Mouse (Mus musculus): ENCODE measurements around the gene Panx1. TPM values are rescaled to one million over a fixed set of nuclear protein-coding genes. Genes with fewer than 3 reads are reported as not detected.

The Panx1 gene
- polyA plus RNA-seq, 1 experiment from 2014 or later = 24.5 TPM

- Histone ChIP-seq H3K4me3 (ENCODE audit: low read depth, low read length) (no peak overlapping the region), H3K4me1 (replicated peaks; ENCODE audit: control insufficient read depth, insufficient read depth, low read length) (no peaks in the 10 kb centered on the region), H3K9me3 (ENCODE audit: control insufficient read depth) (no peaks in the 10 kb centered on the region), H3K27me3 (replicated peaks; ENCODE audit: control insufficient read depth, insufficient read depth, low read length) (no peaks in the 10 kb centered on the region), H3K9ac (ENCODE audit: low read depth, low read length) (no peak overlapping the region), H3K4me2 (replicated peaks; ENCODE audit: low read depth) (no peak overlapping the region), H3K27ac (ENCODE audit: low read depth, low read length) (no peak overlapping the region), H3K36me3 (ENCODE audit: control insufficient read depth, insufficient read depth) (no peaks in the 10 kb centered on the region)
- no peak for ATAC-seq
- 64% methylated on average over 8 of the region's 8 CpGs for WGBS
- TF ChIP-seq CTCF (IDR thresholded peaks at IDR 0.05; ENCODE audit: low read depth) = no peak
Measured at GRCm38 (mm10) chr9:15030771-15031170, 14.5 kb downstream of the Panx1 start.

- 46% methylated on average over 5 of the region's 5 CpGs for WGBS
- peak; percentile 38; the same call in 1 of the 2 replicates for ATAC-seq
- peak; percentile 88 for TF ChIP-seq CTCF (IDR thresholded peaks at IDR 0.05; ENCODE audit: low read depth)
Measured at GRCm38 (mm10) chr9:15029025-15029727, 16.1 kb downstream of the Panx1 start.

GRCm38 (mm10) chr9:15027725-15028124, 17.6 kb downstream of the Panx1 start:
- 71% methylated on average over 3 of the region's 3 CpGs for WGBS
- no peak overlapping the region for H3K4me3 ChIP-seq (ENCODE audit: low read depth, low read length)
- TF ChIP-seq CTCF (IDR thresholded peaks at IDR 0.05; ENCODE audit: low read depth) = peak; percentile 48
- no peak overlapping the region for H3K27ac ChIP-seq (ENCODE audit: low read depth, low read length)
- no peaks in the 10 kb centered on the region for H3K27me3 ChIP-seq (replicated peaks; ENCODE audit: control insufficient read depth, insufficient read depth, low read length)
- H3K9me3 ChIP-seq (ENCODE audit: control insufficient read depth) = no peaks in the 10 kb centered on the region
- ATAC-seq = no peak
- H3K4me2 ChIP-seq (replicated peaks; ENCODE audit: low read depth) = no peak overlapping the region
- no peak overlapping the region for H3K9ac ChIP-seq (ENCODE audit: low read depth, low read length)
- H3K4me1 ChIP-seq (replicated peaks; ENCODE audit: control insufficient read depth, insufficient read depth, low read length) = no peaks in the 10 kb centered on the region
- H3K36me3 ChIP-seq (ENCODE audit: control insufficient read depth, insufficient read depth) = no peaks in the 10 kb centered on the region

More at GRCm38 (mm10) chr9:15029025-15029727, 16.1 kb downstream of the Panx1 start:
- H3K36me3 ChIP-seq (ENCODE audit: control insufficient read depth, insufficient read depth) = no peaks in the 10 kb centered on the region
- no peak overlapping the region for H3K27ac ChIP-seq (ENCODE audit: low read depth, low read length)
- no peaks in the 10 kb centered on the region for H3K4me1 ChIP-seq (replicated peaks; ENCODE audit: control insufficient read depth, insufficient read depth, low read length)
- no peaks in the 10 kb centered on the region for H3K9me3 ChIP-seq (ENCODE audit: control insufficient read depth)
- H3K27me3 ChIP-seq (replicated peaks; ENCODE audit: control insufficient read depth, insufficient read depth, low read length) = no peaks in the 10 kb centered on the region
- H3K4me3 ChIP-seq (ENCODE audit: low read depth, low read length) = no peak overlapping the region
- no peak overlapping the region for H3K4me2 ChIP-seq (replicated peaks; ENCODE audit: low read depth)
- H3K9ac ChIP-seq (ENCODE audit: low read depth, low read length) = no peak overlapping the region

DNA sequence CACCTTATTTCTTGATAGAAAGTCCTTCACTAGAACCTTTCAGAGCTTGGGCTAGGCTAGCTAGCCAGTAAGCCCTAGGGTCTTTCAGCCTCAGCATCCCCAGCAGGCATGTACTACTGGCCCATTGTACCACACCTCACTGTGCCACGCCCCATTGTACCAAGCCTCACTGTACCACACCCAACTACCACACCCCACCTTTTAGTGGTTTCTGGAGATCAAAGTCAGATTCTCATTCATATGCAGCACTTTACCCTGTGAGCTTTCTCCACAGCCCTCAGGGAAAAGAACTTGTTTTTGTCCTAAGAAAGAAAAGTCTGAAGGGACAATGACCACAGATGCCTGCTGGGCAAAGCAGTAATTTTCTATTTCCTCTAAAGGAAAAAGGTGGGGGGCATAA, 22.2 kb downstream of the Panx1 start:
- ATAC-seq = 0 out of 2 replicates have a peak, but pooled peaks have one; percentile 28
- Histone ChIP-seq H3K4me1 (replicated peaks; ENCODE audit: control insufficient read depth, insufficient read depth, low read length) (no peaks in the 10 kb centered on the region), H3K9me3 (ENCODE audit: control insufficient read depth) (no peaks in the 10 kb centered on the region), H3K9ac (ENCODE audit: low read depth, low read length) (no peak overlapping the region), H3K4me3 (ENCODE audit: low read depth, low read length) (no peak overlapping the region), H3K27me3 (replicated peaks; ENCODE audit: control insufficient read depth, insufficient read depth, low read length) (no peaks in the 10 kb centered on the region), H3K27ac (ENCODE audit: low read depth, low read length) (no peak overlapping the region), H3K4me2 (replicated peaks; ENCODE audit: low read depth) (no peak overlapping the region), H3K36me3 (ENCODE audit: control insufficient read depth, insufficient read depth) (peaks cover 14% of the 10 kb centered on the region; the same call in 1 of the 2 replicates)
- WGBS = 65% methylated on average over 1 of the region's 1 CpGs
- TF ChIP-seq CTCF (IDR thresholded peaks at IDR 0.05; ENCODE audit: low read depth) = no peak

- H3K4me3 ChIP-seq (ENCODE audit: low read depth, low read length) = no peak overlapping the region
- no peak for ATAC-seq
- peaks cover 14% of the 10 kb centered on the region; the same call in 1 of the 2 replicates for H3K36me3 ChIP-seq (ENCODE audit: control insufficient read depth, insufficient read depth)
- H3K9me3 ChIP-seq (ENCODE audit: control insufficient read depth) = no peaks in the 10 kb centered on the region
- no peaks in the 10 kb centered on the region for H3K4me1 ChIP-seq (replicated peaks; ENCODE audit: control insufficient read depth, insufficient read depth, low read length)
- no peak for TF ChIP-seq CTCF (IDR thresholded peaks at IDR 0.05; ENCODE audit: low read depth)
- H3K27me3 ChIP-seq (replicated peaks; ENCODE audit: control insufficient read depth, insufficient read depth, low read length) = no peaks in the 10 kb centered on the region
- 82% methylated on average over 9 of the region's 9 CpGs for WGBS
- H3K9ac ChIP-seq (ENCODE audit: low read depth, low read length) = no peak overlapping the region
- no peak overlapping the region for H3K4me2 ChIP-seq (replicated peaks; ENCODE audit: low read depth)
- no peak overlapping the region for H3K27ac ChIP-seq (ENCODE audit: low read depth, low read length)
Measured at GRCm38 (mm10) chr9:15021156-15021555, 24.1 kb downstream of the Panx1 start.

GRCm38 (mm10) chr9:15020561-15021080, 24.7 kb downstream of the Panx1 start:
- Histone ChIP-seq H3K27me3 (replicated peaks; ENCODE audit: control insufficient read depth, insufficient read depth, low read length) (no peaks in the 10 kb centered on the region), H3K36me3 (ENCODE audit: control insufficient read depth, insufficient read depth) (peaks cover 14% of the 10 kb centered on the region; the same call in 1 of the 2 replicates), H3K4me3 (ENCODE audit: low read depth, low read length) (no peak overlapping the region), H3K27ac (ENCODE audit: low read depth, low read length) (no peak overlapping the region), H3K4me1 (replicated peaks; ENCODE audit: control insufficient read depth, insufficient read depth, low read length) (no peaks in the 10 kb centered on the region), H3K9me3 (ENCODE audit: control insufficient read depth) (no peaks in the 10 kb centered on the region), H3K9ac (ENCODE audit: low read depth, low read length) (no peak overlapping the region), H3K4me2 (replicated peaks; ENCODE audit: low read depth) (no peak overlapping the region)
- TF ChIP-seq CTCF (IDR thresholded peaks at IDR 0.05; ENCODE audit: low read depth) = no peak
- no peak for ATAC-seq
- WGBS = 88% methylated on average over 5 of the region's 5 CpGs

Measured in intestine, postnatal 0 days (tissue).